In genomic region chr17:30539098-30539497, GRCm38 (mm10) we compare ENCODE assay signal across 8 mouse cellular contexts. TPM values are rescaled to one million over a fixed set of nuclear protein-coding genes. Genes with fewer than 3 reads are reported as not detected.
DNase-seq lines count a peak whose midpoint lies in the region; ATAC-seq and TF ChIP-seq lines count a peak whose summit lies in the region.

No protein-coding gene starts in this region.

- peak; percentile 30 for DNase-seq in adrenal gland, postnatal 10 days
- DNase-seq in adrenal gland, adult (ENCODE audit: inconsistent age in 2 of 2, low spot score in 1 of 2), result no peak
- DNase-seq in midbrain, embryonic 11.5 days (ENCODE audit: low spot score, missing footprints), result no peak
- peak; percentile 76 for DNase-seq in kidney, adult 2 months
- DNase-seq in limb, embryonic 14.5 days (ENCODE audit: low spot score), result peak; percentile 47
- DNase-seq in spleen, postnatal 4 days (ENCODE audit: low spot score in 2 of 2), result no peak
- DNase-seq in MN1 (ENCODE audit: low spot score), result no peak

- ATAC-seq in midbrain, embryonic 12.5 days (ENCODE audit: low FRiP score, low read depth), result no peak
- no peak for ATAC-seq in midbrain, embryonic 11.5 days (ENCODE audit: low FRiP score)
- ATAC-seq in limb, embryonic 14.5 days (ENCODE audit: low FRiP score, low read depth), result peak; percentile 75

- H3K4me3 ChIP-seq in midbrain, embryonic 12.5 days, result no peak overlapping the region
- H3K4me3 ChIP-seq in midbrain, embryonic 11.5 days (ENCODE audit: low read depth, low read length), result no peak overlapping the region
- no peak overlapping the region for H3K4me3 ChIP-seq in kidney, adult 2 months (ENCODE audit: insufficient read depth, low read depth, low read length)
- no peak overlapping the region for H3K4me3 ChIP-seq in limb, embryonic 14.5 days (replicated peaks; ENCODE audit: low read length)

- TF ChIP-seq POLR2A in kidney, adult 2 months (IDR thresholded peaks at IDR 0.05; ENCODE audit: low read depth, low read length), result no peak
- TF ChIP-seq POLR2A in limb, embryonic 14.5 days (IDR thresholded peaks at IDR 0.05; ENCODE audit: borderline replicate concordance, extremely low read depth, insufficient read depth, insufficient read length), result no peak

- H3K4me1 ChIP-seq in midbrain, embryonic 12.5 days, result 0 out of 2 replicates have a peak, but pooled peaks cover 6% of the 10 kb centered on the region
- H3K4me1 ChIP-seq in midbrain, embryonic 11.5 days (ENCODE audit: control insufficient read depth, insufficient read depth, low read length), result peaks cover 8% of the 10 kb centered on the region; the same call in 1 of the 2 replicates
- H3K4me1 ChIP-seq in kidney, adult 2 months (ENCODE audit: control insufficient read depth, insufficient read depth, low read length), result peaks cover 5% of the 10 kb centered on the region
- H3K4me1 ChIP-seq in limb, embryonic 14.5 days (ENCODE audit: control insufficient read depth, insufficient read depth, low read length), result peaks cover 5% of the 10 kb centered on the region; the same call in 1 of the 2 replicates

- H3K9me3 ChIP-seq in midbrain, embryonic 12.5 days, result no peaks in the 10 kb centered on the region
- H3K9me3 ChIP-seq in midbrain, embryonic 11.5 days (ENCODE audit: control insufficient read depth, low read length), result no peaks in the 10 kb centered on the region
- no peaks in the 10 kb centered on the region for H3K9me3 ChIP-seq in limb, embryonic 14.5 days (ENCODE audit: control insufficient read depth, low read length)

- no peak overlapping the region for H3K4me2 ChIP-seq in midbrain, embryonic 12.5 days (replicated peaks)
- no peak overlapping the region for H3K4me2 ChIP-seq in midbrain, embryonic 11.5 days
- H3K4me2 ChIP-seq in limb, embryonic 14.5 days (replicated peaks; ENCODE audit: low read depth, low read length, severe bottlenecking), result no peak overlapping the region

- no peaks in the 10 kb centered on the region for H3K27me3 ChIP-seq in midbrain, embryonic 12.5 days
- H3K27me3 ChIP-seq in midbrain, embryonic 11.5 days (ENCODE audit: control insufficient read depth, insufficient read depth, low read length), result no peaks in the 10 kb centered on the region
- H3K27me3 ChIP-seq in kidney, adult 2 months (replicated peaks; ENCODE audit: control insufficient read depth, insufficient read depth, low read length), result no peaks in the 10 kb centered on the region
- no peaks in the 10 kb centered on the region for H3K27me3 ChIP-seq in limb, embryonic 14.5 days (ENCODE audit: control insufficient read depth, insufficient read depth, low read length)

- WGBS in midbrain, embryonic 12.5 days, result 62% methylated on average over 8 of the region's 8 CpGs
- 60% methylated on average over 8 of the region's 8 CpGs for WGBS in midbrain, embryonic 11.5 days
- WGBS in kidney, adult 2 months, result 27% methylated on average over 8 of the region's 8 CpGs
- 29% methylated on average over 8 of the region's 8 CpGs for WGBS in limb, embryonic 14.5 days

- H3K9ac ChIP-seq in midbrain, embryonic 12.5 days (replicated peaks), result no peak overlapping the region
- H3K9ac ChIP-seq in midbrain, embryonic 11.5 days (ENCODE audit: low read length), result no peak overlapping the region
- H3K9ac ChIP-seq in limb, embryonic 14.5 days (ENCODE audit: low read depth, low read length, severe bottlenecking), result no peak overlapping the region

- H3K36me3 ChIP-seq in midbrain, embryonic 12.5 days, result no peaks in the 10 kb centered on the region
- H3K36me3 ChIP-seq in midbrain, embryonic 11.5 days (ENCODE audit: control insufficient read depth, insufficient read depth, low read length), result no peaks in the 10 kb centered on the region
- H3K36me3 ChIP-seq in kidney, adult 2 months (ENCODE audit: control insufficient read depth, insufficient read depth, low read length), result no peaks in the 10 kb centered on the region
- H3K36me3 ChIP-seq in limb, embryonic 14.5 days (ENCODE audit: control insufficient read depth, insufficient read depth, low read length), result no peaks in the 10 kb centered on the region

- no peak for TF ChIP-seq CTCF in kidney, adult 2 months (conservative IDR thresholded peaks at IDR 0.05; ENCODE audit: insufficient read depth, insufficient read length, low read depth, low read length)

- H3K27ac ChIP-seq in midbrain, embryonic 12.5 days (replicated peaks), result 0 out of 2 replicates have a peak overlapping the region, but pooled peaks have one; percentile 15
- H3K27ac ChIP-seq in midbrain, embryonic 11.5 days (ENCODE audit: low read depth, low read length), result no peak overlapping the region
- H3K27ac ChIP-seq in kidney, adult 2 months (ENCODE audit: insufficient read depth, low read depth, low read length), result no peak overlapping the region
- no peak overlapping the region for H3K27ac ChIP-seq in limb, embryonic 14.5 days (replicated peaks; ENCODE audit: low read depth, low read length)

RNA-seq across cellular contexts. Expression of gene Btbd9, which starts 37.2 kb away (rescaled TPM):
- 10 to 100 TPM; 25.3 to 34.6 TPM for total RNA-seq in adrenal gland, postnatal 10 days (2021)
- 98.0 and 102 TPM in 2 replicates for polyA plus RNA-seq in midbrain, embryonic 12.5 days (2016; fragmentation: Nextera tagmentation; extraction: Ambion mirVana)
- polyA plus RNA-seq in midbrain, embryonic 11.5 days (2014; fragmentation: Nextera tagmentation; extraction: Ambion mirVana), result 57.5 and 59.7 TPM in 2 replicates
- polyA plus RNA-seq in kidney, adult 2 months (2012; rRNA removed), result 21.9 and 25.6 TPM in 2 replicates
- polyA plus RNA-seq in limb, embryonic 14.5 days (2012; rRNA removed), result 18.3 and 25.8 TPM in 2 replicates
- 46.9 and 49.1 TPM in 2 replicates for polyA plus RNA-seq in limb, embryonic 14.5 days (2014; fragmentation: Nextera tagmentation; extraction: Ambion mirVana)

Comparison
In these comparisons a context has a peak if more than half of its experiments do, and no peak if none do; other contexts are left out.
1. DNase-seq: peak in adrenal gland, postnatal 10 days (single experiment), kidney, adult 2 months (single experiment) and limb, embryonic 14.5 days (single experiment); none in adrenal gland, adult (0 of 2), midbrain, embryonic 11.5 days (single experiment), spleen, postnatal 4 days (0 of 2) and MN1 (single experiment).